20 mouse cellular contexts compared by ENCODE assay signal in the genomic region with DNA sequence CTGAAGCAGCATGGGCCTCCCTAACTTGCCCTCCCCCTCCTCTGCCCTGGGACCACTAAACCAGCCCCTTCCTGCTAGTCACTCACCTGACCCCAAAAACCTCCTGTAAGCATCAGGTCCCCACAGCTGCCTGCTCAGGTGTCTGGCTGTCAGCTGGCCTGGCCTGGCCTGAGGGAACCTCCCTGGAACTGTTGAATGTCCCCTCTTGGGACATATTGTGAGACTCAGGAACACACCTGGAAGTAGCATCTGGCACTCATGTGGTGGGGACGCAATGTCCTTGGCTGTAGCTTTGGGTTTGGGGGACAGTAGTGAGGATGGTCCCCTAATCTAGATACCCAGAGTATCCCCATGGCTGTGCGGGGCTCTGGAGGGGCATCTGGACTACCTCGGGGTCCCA. TPM values are rescaled to one million over a fixed set of nuclear protein-coding genes. Genes with fewer than 3 reads are reported as not detected.
A peak's percentile ranks its signal among the peaks of the same experiment; 100 is the strongest.
DNase-seq lines count a peak whose midpoint lies in the region; ATAC-seq and TF ChIP-seq lines count a peak whose summit lies in the region.
"Had no signal": no experiment of that assay in that cellular context is flagged by ENCODE, and none has a peak within 500 bp of the region (broad histone marks: within the 10 kb centered on the region; RNA-seq: fewer than 3 reads in every experiment).

No protein-coding gene starts in this region.

- no peak overlapping the region for H3K4me3 ChIP-seq in forebrain, embryonic 10.5 days
- no peak overlapping the region for H3K4me3 ChIP-seq in forebrain, embryonic 11.5 days (ENCODE audit: low read depth, low read length)
- no peak overlapping the region for H3K4me3 ChIP-seq in heart, embryonic 15.5 days
- H3K4me3 ChIP-seq in lung, postnatal 0 days (ENCODE audit: low read depth, low read length), result no peak overlapping the region
- no peak overlapping the region for H3K4me3 ChIP-seq in kidney, embryonic 16.5 days (ENCODE audit: low read length)
- H3K4me3 ChIP-seq in midbrain, embryonic 14.5 days (replicated peaks; ENCODE audit: low read depth, low read length), result no peak overlapping the region
- H3K4me3 ChIP-seq: embryonic facial prominence, embryonic 10.5 days; forebrain, embryonic 15.5 days; limb, embryonic 15.5 days; midbrain, embryonic 10.5 days; neural tube, embryonic 12.5 days had no signal

- H3K9me3 ChIP-seq in forebrain, embryonic 10.5 days, result no peaks in the 10 kb centered on the region
- no peaks in the 10 kb centered on the region for H3K9me3 ChIP-seq in forebrain, embryonic 11.5 days (ENCODE audit: control insufficient read depth, low read length)
- H3K9me3 ChIP-seq in heart, embryonic 15.5 days (replicated peaks), result no peaks in the 10 kb centered on the region
- H3K9me3 ChIP-seq in lung, postnatal 0 days (ENCODE audit: low read length), result no peaks in the 10 kb centered on the region
- no peaks in the 10 kb centered on the region for H3K9me3 ChIP-seq in kidney, embryonic 16.5 days (ENCODE audit: low read length)
- H3K9me3 ChIP-seq in midbrain, embryonic 14.5 days (ENCODE audit: control insufficient read depth, low read length), result no peaks in the 10 kb centered on the region
- H3K9me3 ChIP-seq: embryonic facial prominence, embryonic 10.5 days; forebrain, embryonic 15.5 days; limb, embryonic 15.5 days; midbrain, embryonic 10.5 days; neural tube, embryonic 12.5 days had no signal

- 93% methylated on average over 3 of the region's 3 CpGs for WGBS in forebrain, embryonic 10.5 days
- WGBS in forebrain, embryonic 11.5 days, result 95% methylated on average over 3 of the region's 3 CpGs
- WGBS in heart, embryonic 15.5 days, result 89% methylated on average over 3 of the region's 3 CpGs
- 93% methylated on average over 3 of the region's 3 CpGs for WGBS in lung, postnatal 0 days
- 95% methylated on average over 3 of the region's 3 CpGs for WGBS in kidney, embryonic 16.5 days
- WGBS in midbrain, embryonic 14.5 days, result 97% methylated on average over 3 of the region's 3 CpGs

- no peak for TF ChIP-seq EP300 in lung, postnatal 0 days (IDR thresholded peaks at IDR 0.05)

- H3K4me1 ChIP-seq in forebrain, embryonic 10.5 days, result peaks cover 50% of the 10 kb centered on the region
- H3K4me1 ChIP-seq in forebrain, embryonic 11.5 days (replicated peaks; ENCODE audit: control insufficient read depth, insufficient read depth, low read length), result peaks cover 3% of the 10 kb centered on the region; the same call in 1 of the 2 replicates
- peaks cover 20% of the 10 kb centered on the region for H3K4me1 ChIP-seq in heart, embryonic 15.5 days (replicated peaks)
- no peaks in the 10 kb centered on the region; the same call in 1 of the 2 replicates for H3K4me1 ChIP-seq in lung, postnatal 0 days (ENCODE audit: insufficient read depth, low read depth, low read length)
- peaks cover 15% of the 10 kb centered on the region for H3K4me1 ChIP-seq in kidney, embryonic 16.5 days (ENCODE audit: insufficient read depth, low read length)
- 0 out of 2 replicates have a peak, but pooled peaks cover 3% of the 10 kb centered on the region for H3K4me1 ChIP-seq in midbrain, embryonic 14.5 days (ENCODE audit: control insufficient read depth, insufficient read depth, low read length)

- ATAC-seq in forebrain, embryonic 11.5 days (replicated peaks; ENCODE audit: low FRiP score), result no peak
- ATAC-seq in heart, embryonic 15.5 days (replicated peaks; ENCODE audit: insufficient number of reproducible peaks, insufficient read depth, low FRiP score, low read depth), result no peak
- no peak for ATAC-seq in lung, postnatal 0 days
- ATAC-seq in kidney, embryonic 16.5 days (ENCODE audit: low FRiP score, low TSS enrichment), result no peak
- ATAC-seq in midbrain, embryonic 14.5 days (ENCODE audit: low FRiP score, low TSS enrichment), result no peak
- ATAC-seq: forebrain, embryonic 15.5 days; hindbrain, postnatal 0 days had no signal

- peaks cover 20% of the 10 kb centered on the region for H3K36me3 ChIP-seq in forebrain, embryonic 10.5 days (replicated peaks)
- no peaks in the 10 kb centered on the region for H3K36me3 ChIP-seq in forebrain, embryonic 11.5 days (ENCODE audit: control insufficient read depth, insufficient read depth, low read length)
- no peaks in the 10 kb centered on the region for H3K36me3 ChIP-seq in heart, embryonic 15.5 days
- H3K36me3 ChIP-seq in lung, postnatal 0 days (ENCODE audit: insufficient read depth, low read length), result peaks cover 19% of the 10 kb centered on the region
- H3K36me3 ChIP-seq in kidney, embryonic 16.5 days (ENCODE audit: insufficient read depth, low read length), result 0 out of 2 replicates have a peak, but pooled peaks cover 3% of the 10 kb centered on the region
- H3K36me3 ChIP-seq in midbrain, embryonic 14.5 days (ENCODE audit: control insufficient read depth, insufficient read depth, low read length), result 0 out of 2 replicates have a peak, but pooled peaks cover 2% of the 10 kb centered on the region
- H3K36me3 ChIP-seq: forebrain, embryonic 15.5 days had no signal

- peak overlapping the region; percentile 66 for H3K27ac ChIP-seq in forebrain, embryonic 10.5 days
- H3K27ac ChIP-seq in forebrain, embryonic 11.5 days (ENCODE audit: low read depth, low read length), result no peak overlapping the region
- H3K27ac ChIP-seq in heart, embryonic 15.5 days, result peak overlapping the region; percentile 58; the same call in 1 of the 2 replicates
- H3K27ac ChIP-seq in lung, postnatal 0 days (ENCODE audit: low read length), result peak overlapping the region; percentile 1; the same call in 1 of the 2 replicates
- no peak overlapping the region for H3K27ac ChIP-seq in kidney, embryonic 16.5 days (ENCODE audit: low read length)
- H3K27ac ChIP-seq in midbrain, embryonic 14.5 days (replicated peaks; ENCODE audit: low read depth, low read length), result no peak overlapping the region
- H3K27ac ChIP-seq: forebrain, embryonic 15.5 days; hindbrain, postnatal 0 days; limb, embryonic 15.5 days; neural tube, embryonic 12.5 days had no signal

- no peak for DNase-seq in forebrain, embryonic 10.5 days (ENCODE audit: extremely low spot score, low spot score)
- DNase-seq in forebrain, embryonic 11.5 days (ENCODE audit: low spot score), result no peak
- DNase-seq in heart, postnatal 10 days, result no peak
- no peak for DNase-seq in lung, postnatal 0 days (ENCODE audit: low spot score)
- DNase-seq in lung, postnatal 4 days, result no peak
- no peak for DNase-seq in midbrain, embryonic 14.5 days
- DNase-seq: adrenal gland, adult 8-10 months; cerebellum, adult 11 months; kidney, adult 11 months; thymus, postnatal 14 days had no signal

- H3K9ac ChIP-seq in forebrain, embryonic 11.5 days (ENCODE audit: low read length), result no peak overlapping the region
- H3K9ac ChIP-seq in heart, embryonic 15.5 days, result no peak overlapping the region; the same call in 1 of the 2 replicates
- H3K9ac ChIP-seq in lung, postnatal 0 days (replicated peaks; ENCODE audit: low read depth), result no peak overlapping the region
- H3K9ac ChIP-seq in kidney, embryonic 16.5 days (replicated peaks; ENCODE audit: low read length), result no peak overlapping the region
- no peak overlapping the region for H3K9ac ChIP-seq in midbrain, embryonic 14.5 days (replicated peaks; ENCODE audit: low read length)
- H3K9ac ChIP-seq: forebrain, embryonic 15.5 days; limb, embryonic 15.5 days had no signal

- intact Hi-C loops in heart, postnatal 10 days (cut with DNase I), result no loop called here

- no peak for TF ChIP-seq CTCF in lung, postnatal 0 days (IDR thresholded peaks at IDR 0.05)

- H3K27me3 ChIP-seq in forebrain, embryonic 10.5 days (ENCODE audit: poor library complexity, severe bottlenecking), result no peaks in the 10 kb centered on the region
- H3K27me3 ChIP-seq in forebrain, embryonic 11.5 days (ENCODE audit: control insufficient read depth, insufficient read depth, low read length), result no peaks in the 10 kb centered on the region
- no peaks in the 10 kb centered on the region for H3K27me3 ChIP-seq in heart, embryonic 15.5 days
- no peaks in the 10 kb centered on the region for H3K27me3 ChIP-seq in lung, postnatal 0 days (replicated peaks; ENCODE audit: insufficient read depth, low read length)
- no peaks in the 10 kb centered on the region for H3K27me3 ChIP-seq in kidney, embryonic 16.5 days (ENCODE audit: insufficient read depth, low read length)
- H3K27me3 ChIP-seq in midbrain, embryonic 14.5 days (ENCODE audit: control insufficient read depth, insufficient read depth, low read length), result no peaks in the 10 kb centered on the region
- H3K27me3 ChIP-seq: forebrain, embryonic 15.5 days; limb, embryonic 15.5 days; neural tube, embryonic 12.5 days had no signal

- no peak overlapping the region for H3K4me2 ChIP-seq in forebrain, embryonic 11.5 days (ENCODE audit: low read depth, low read length, severe bottlenecking)
- 0 out of 2 replicates have a peak overlapping the region, but pooled peaks have one; percentile 24 for H3K4me2 ChIP-seq in heart, embryonic 15.5 days
- no peak overlapping the region for H3K4me2 ChIP-seq in lung, postnatal 0 days (replicated peaks; ENCODE audit: low read depth, low read length)
- H3K4me2 ChIP-seq in kidney, embryonic 16.5 days (replicated peaks; ENCODE audit: low read depth, low read length), result no peak overlapping the region
- no peak overlapping the region for H3K4me2 ChIP-seq in midbrain, embryonic 14.5 days (ENCODE audit: low read length)
- H3K4me2 ChIP-seq: forebrain, embryonic 15.5 days; limb, embryonic 15.5 days; neural tube, embryonic 12.5 days had no signal

RNA-seq across cellular contexts. Expression of a gene that starts 5.4 kb away (rescaled TPM):
- 4.8 and 5.7 TPM in 2 replicates for polyA plus RNA-seq in forebrain, embryonic 10.5 days (2016; fragmentation: Nextera tagmentation; extraction: Ambion mirVana)
- 6.3 and 7.2 TPM in 2 replicates for polyA plus RNA-seq in forebrain, embryonic 11.5 days (2014; fragmentation: Nextera tagmentation; extraction: Ambion mirVana)
- 2.8 and 4.0 TPM in 2 replicates for polyA plus RNA-seq in heart, embryonic 15.5 days (2015; fragmentation: Nextera tagmentation; extraction: Ambion mirVana)
- total RNA-seq in heart, postnatal 10 days (2021), result 10 to 100 TPM in 1 of 2 experiments, 1 to 10 TPM in 1; 4.7 to 18.5 TPM
- 9.4 and 10.7 TPM in 2 replicates for polyA plus RNA-seq in lung, postnatal 0 days (2015; fragmentation: Nextera tagmentation; extraction: Ambion mirVana)
- polyA plus RNA-seq in kidney, embryonic 16.5 days (2015; fragmentation: Nextera tagmentation; extraction: Ambion mirVana), result 6.7 and 7.0 TPM in 2 replicates
- polyA plus RNA-seq in midbrain, embryonic 14.5 days (2014; fragmentation: Nextera tagmentation; extraction: Ambion mirVana), result 7.1 and 7.5 TPM in 2 replicates

RNA-seq across cellular contexts. Expression of a gene that starts 25.8 kb away (rescaled TPM):
- polyA plus RNA-seq in forebrain, embryonic 10.5 days (2016; fragmentation: Nextera tagmentation; extraction: Ambion mirVana), result 0.12 TPM in 1 of 2 replicates, not detected in the other
- not detected in 2 replicates for polyA plus RNA-seq in forebrain, embryonic 11.5 days (2014; fragmentation: Nextera tagmentation; extraction: Ambion mirVana)
- polyA plus RNA-seq in heart, embryonic 15.5 days (2015; fragmentation: Nextera tagmentation; extraction: Ambion mirVana), result 0.15 and 0.53 TPM in 2 replicates
- total RNA-seq in heart, postnatal 10 days (2021), result under 1 TPM in 1 of 2 experiments, not detected in 1; 0.53 TPM
- 0.13 and 0.16 TPM in 2 replicates for polyA plus RNA-seq in lung, postnatal 0 days (2015; fragmentation: Nextera tagmentation; extraction: Ambion mirVana)
- 0.05 and 0.12 TPM in 2 replicates for polyA plus RNA-seq in kidney, embryonic 16.5 days (2015; fragmentation: Nextera tagmentation; extraction: Ambion mirVana)
- 0.45 TPM in 1 of 2 replicates, not detected in the other for polyA plus RNA-seq in midbrain, embryonic 14.5 days (2014; fragmentation: Nextera tagmentation; extraction: Ambion mirVana)
- total RNA-seq: hindbrain, postnatal 0 days had no signal
- polyA plus RNA-seq: embryonic facial prominence, embryonic 10.5 days; heart, embryonic 14.5 days; hindbrain, postnatal 0 days; neural tube, embryonic 12.5 days had no signal

RNA-seq across cellular contexts. Expression of a gene that starts 29.0 kb away (rescaled TPM):
- polyA plus RNA-seq in forebrain, embryonic 10.5 days (2016; fragmentation: Nextera tagmentation; extraction: Ambion mirVana), result 4.7 and 5.9 TPM in 2 replicates
- polyA plus RNA-seq in forebrain, embryonic 11.5 days (2014; fragmentation: Nextera tagmentation; extraction: Ambion mirVana), result 9.0 and 13.4 TPM in 2 replicates
- 2.8 and 3.8 TPM in 2 replicates for polyA plus RNA-seq in heart, embryonic 15.5 days (2015; fragmentation: Nextera tagmentation; extraction: Ambion mirVana)
- total RNA-seq in heart, postnatal 10 days (2021), result 1 to 10 TPM; 3.1 to 3.7 TPM
- polyA plus RNA-seq in lung, postnatal 0 days (2015; fragmentation: Nextera tagmentation; extraction: Ambion mirVana), result 0.24 and 0.25 TPM in 2 replicates
- 2.9 and 4.9 TPM in 2 replicates for polyA plus RNA-seq in kidney, embryonic 16.5 days (2015; fragmentation: Nextera tagmentation; extraction: Ambion mirVana)
- polyA plus RNA-seq in midbrain, embryonic 14.5 days (2014; fragmentation: Nextera tagmentation; extraction: Ambion mirVana), result 13.3 and 16.0 TPM in 2 replicates
- total RNA-seq: monocyte, adult 5-6 weeks had no signal

RNA-seq across cellular contexts. Expression of a gene that starts 29.2 kb away (rescaled TPM):
- 12.0 and 14.9 TPM in 2 replicates for polyA plus RNA-seq in forebrain, embryonic 10.5 days (2016; fragmentation: Nextera tagmentation; extraction: Ambion mirVana)
- 15.9 and 17.4 TPM in 2 replicates for polyA plus RNA-seq in forebrain, embryonic 11.5 days (2014; fragmentation: Nextera tagmentation; extraction: Ambion mirVana)
- polyA plus RNA-seq in heart, embryonic 15.5 days (2015; fragmentation: Nextera tagmentation; extraction: Ambion mirVana), result 5.0 and 11.1 TPM in 2 replicates
- total RNA-seq in heart, postnatal 10 days (2021), result 1 to 10 TPM; 7.9 to 9.3 TPM
- 7.3 and 7.6 TPM in 2 replicates for polyA plus RNA-seq in lung, postnatal 0 days (2015; fragmentation: Nextera tagmentation; extraction: Ambion mirVana)
- 16.2 and 16.3 TPM in 2 replicates for polyA plus RNA-seq in kidney, embryonic 16.5 days (2015; fragmentation: Nextera tagmentation; extraction: Ambion mirVana)
- 22.7 and 24.3 TPM in 2 replicates for polyA plus RNA-seq in midbrain, embryonic 14.5 days (2014; fragmentation: Nextera tagmentation; extraction: Ambion mirVana)

RNA-seq across cellular contexts. Expression of a gene that starts 39.7 kb away (rescaled TPM):
- 184 and 186 TPM in 2 replicates for polyA plus RNA-seq in forebrain, embryonic 10.5 days (2016; fragmentation: Nextera tagmentation; extraction: Ambion mirVana)
- 165 and 176 TPM in 2 replicates for polyA plus RNA-seq in forebrain, embryonic 11.5 days (2014; fragmentation: Nextera tagmentation; extraction: Ambion mirVana)
- 79.7 and 84.1 TPM in 2 replicates for polyA plus RNA-seq in heart, embryonic 15.5 days (2015; fragmentation: Nextera tagmentation; extraction: Ambion mirVana)
- 10 to 100 TPM; 40.9 to 41.1 TPM for total RNA-seq in heart, postnatal 10 days (2021)
- polyA plus RNA-seq in lung, postnatal 0 days (2015; fragmentation: Nextera tagmentation; extraction: Ambion mirVana), result 63.7 and 68.5 TPM in 2 replicates
- 114 and 119 TPM in 2 replicates for polyA plus RNA-seq in kidney, embryonic 16.5 days (2015; fragmentation: Nextera tagmentation; extraction: Ambion mirVana)
- polyA plus RNA-seq in midbrain, embryonic 14.5 days (2014; fragmentation: Nextera tagmentation; extraction: Ambion mirVana), result 149 and 178 TPM in 2 replicates

Comparison
In these comparisons a context has a peak if more than half of its experiments do, and no peak if none do; other contexts are left out.
1. H3K27ac ChIP-seq: peak in forebrain, embryonic 10.5 days (single experiment), heart, embryonic 15.5 days (single experiment) and lung, postnatal 0 days (single experiment); none in forebrain, embryonic 11.5 days (single experiment), kidney, embryonic 16.5 days (single experiment) and midbrain, embryonic 14.5 days (single experiment).